Mouse (Mus musculus) embryonic stem cell, embryonic (primary cell): ENCODE measurements around the gene Nckap1l.

Experiments used
- CTCF ChIA-PET, 4 experiments: fragments of 300-600 bp in 2 of 4; fragments of 350-600 bp in 2 of 4; sonication (Branson Sonifier 250); formaldehyde crosslinking; loops; one replicate each; lab custom pipeline; 2022; ENCODE audit warnings: inconsistent platforms in 2 of 4; lab: Charles Lee
- POLR2A ChIA-PET, 4 experiments: fragments of 300-600 bp in 2 of 4; fragments of 350-600 bp in 2 of 4; sonication (Branson Sonifier 250); formaldehyde crosslinking; loops; one replicate each; lab custom pipeline; 2022; ENCODE audit warnings: antibody characterized with exemption in 4 of 4, inconsistent platforms in 1 of 4; lab: Charles Lee

Gene Nckap1l

GRCm38 (mm10) chr15:103486658-103487057 is 33.1 kb downstream of the Nckap1l start:
- CTCF ChIA-PET: interaction anchor here in 2 of 4 experiments (0.6 to 1.8 kb wide), 3 partner anchors 51 to 66 kb away, joined by 3 to 4 read pairs (median 4); partner anchors contain the start of gene Ppp1r1a (in 1 of the 2)

GRCm38 (mm10) chr15:103488336-103488735 is 34.7 kb downstream of the Nckap1l start:
- POLR2A ChIA-PET: no interaction called here
- CTCF ChIA-PET: no interaction called here

More at GRCm38 (mm10) chr15:103486658-103487057, 33.1 kb downstream of the Nckap1l start:
- POLR2A ChIA-PET: interaction anchor here in 2 of 4 experiments (0.5 to 0.6 kb wide), 2 partner anchors 41 to 77 kb away, joined by 3 read pairs; no protein-coding TSS in a partner anchor

DNA sequence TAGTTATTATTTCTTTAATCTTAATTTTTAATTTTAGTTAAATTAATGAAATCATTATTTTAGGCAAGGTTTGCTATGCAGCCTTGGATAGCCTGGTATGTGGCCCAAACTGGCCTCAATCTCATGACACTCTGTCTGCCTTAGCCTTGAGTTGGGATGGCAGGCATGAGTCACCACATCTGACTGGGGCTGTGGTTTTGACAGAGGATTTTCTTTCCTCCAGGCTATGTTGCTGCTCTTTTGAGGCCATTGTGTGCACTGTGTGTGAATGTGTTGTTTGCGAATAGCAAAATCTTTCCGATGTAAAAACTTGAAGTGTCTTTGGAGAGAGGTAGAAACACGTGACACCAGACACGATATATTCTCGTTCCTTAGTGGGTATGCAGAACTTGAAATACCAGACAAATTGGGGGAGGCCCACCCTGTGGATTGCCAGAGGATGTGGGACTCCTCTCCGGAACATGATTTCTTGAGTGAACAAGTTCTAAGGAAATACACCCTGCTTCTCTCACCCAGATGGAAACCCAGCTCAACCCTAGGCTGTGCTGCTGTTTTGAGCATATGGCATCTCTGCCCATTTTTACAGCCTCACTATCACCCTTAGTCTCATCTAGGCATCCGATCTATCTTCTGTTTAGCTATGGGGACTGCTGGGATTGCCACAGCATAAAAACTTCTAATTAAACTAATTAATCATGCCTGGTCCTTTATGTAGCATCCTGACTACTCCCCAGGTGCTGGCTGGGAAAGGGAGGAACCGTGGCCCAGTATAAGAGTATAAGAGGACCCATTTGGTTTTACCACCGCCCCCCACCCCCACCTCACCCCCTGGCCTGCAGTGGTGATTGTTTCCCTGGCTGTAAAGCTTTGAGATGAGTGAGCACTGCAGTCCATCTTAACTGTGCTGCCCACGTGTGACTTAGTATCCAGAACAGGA is 42.9 kb downstream of the Nckap1l start:
- ChIA-PET CTCF (interaction anchor here in 3 of 4 experiments (0.6 to 1.1 kb wide), 3 partner anchors 17 to 55 kb away, joined by 3 read pairs; no protein-coding TSS in a partner anchor), POLR2A (interaction anchor here in 1 of 4 experiments (0.6 kb wide), 1 partner anchor 22 kb away, joined by 4 read pairs; no protein-coding TSS in a partner anchor)

- ChIA-PET POLR2A (interaction anchor here in 1 of 4 experiments (1.1 kb wide), 1 partner anchor 16 kb away, joined by 4 read pairs; no protein-coding TSS in a partner anchor), CTCF (interaction anchor here in 1 of 4 experiments (0.5 kb wide), 1 partner anchor 69 kb away, joined by 4 read pairs; no protein-coding TSS in a partner anchor)
These were observed 44.6 kb downstream of the Nckap1l start for GRCm38 (mm10) chr15:103498157-103498556.

DNA sequence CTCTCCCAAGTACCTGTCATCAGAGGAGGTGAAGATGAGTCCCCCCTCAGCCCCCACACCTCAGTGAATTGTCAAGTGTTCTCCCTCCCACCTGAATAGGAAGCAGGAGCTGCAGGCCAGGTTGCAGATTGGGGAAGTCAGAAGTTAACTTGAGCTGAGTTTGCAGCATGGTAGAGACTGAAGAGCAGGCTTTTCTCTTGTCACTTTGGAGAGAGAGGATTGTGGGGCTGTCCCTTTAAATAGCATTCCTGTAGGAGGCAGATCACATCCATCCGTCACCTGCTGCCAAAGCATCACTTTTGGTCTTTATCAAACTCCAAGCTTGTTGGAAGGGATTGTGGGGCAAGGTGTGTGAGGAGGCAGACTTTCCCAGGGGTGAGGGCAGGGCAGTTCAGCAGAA is 47.1 kb downstream of the Nckap1l start:
- ChIA-PET POLR2A (interaction anchor here in 1 of 4 experiments (0.8 to 1.7 kb wide), 2 partner anchors 10 to 33 kb away, joined by 3 to 5 read pairs; no protein-coding TSS in a partner anchor), CTCF (interaction anchor here in 1 of 4 experiments (0.6 kb wide), 1 partner anchor 128 kb away, joined by 5 read pairs; no protein-coding TSS in a partner anchor)

DNA sequence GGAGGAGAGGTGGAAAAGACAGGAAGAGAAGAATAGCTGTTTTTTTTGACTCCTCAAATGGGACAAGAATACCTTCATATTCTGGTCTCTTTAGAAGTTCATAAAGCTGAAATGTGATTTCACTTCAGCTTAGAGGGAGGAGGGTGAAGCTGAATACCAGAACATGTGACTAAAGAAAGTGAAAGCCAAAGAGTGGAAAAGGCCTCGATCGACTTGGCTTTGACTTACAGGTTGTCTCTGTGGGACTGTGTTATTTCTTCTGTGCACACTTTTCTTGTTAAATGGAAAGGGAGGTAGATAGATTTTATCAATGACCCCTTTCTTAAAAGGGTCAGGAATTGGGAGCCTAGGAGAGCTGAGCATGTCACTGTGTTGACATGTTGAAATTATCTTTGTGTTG is 47.6 kb downstream of the Nckap1l start:
- POLR2A ChIA-PET: interaction anchor here in 1 of 4 experiments (0.6 to 1.7 kb wide), 2 partner anchors 32 to 83 kb away, joined by 4 to 5 read pairs; no protein-coding TSS in a partner anchor
- CTCF ChIA-PET: interaction anchor here in 1 of 4 experiments (0.6 kb wide), 1 partner anchor 128 kb away, joined by 5 read pairs; no protein-coding TSS in a partner anchor

- CTCF ChIA-PET: interaction anchor here in 3 of 4 experiments (0.6 to 1.3 kb wide), 5 partner anchors 28 to 364 kb away, joined by 3 read pairs; no protein-coding TSS in a partner anchor
- POLR2A ChIA-PET: interaction anchor here (0.6 to 3.7 kb wide), 22 partner anchors 10 to 1291 kb away, joined by 3 to 29 read pairs (median 4); partner anchors contain the start of gene Ppp1r1a (in 1 of the 4)
These were observed 49.0 kb downstream of the Nckap1l start, which contains the start of gene Pde1b for GRCm38 (mm10) chr15:103502435-103503250. Pde1b (plus strand) TSS chr15:103503034.

GRCm38 (mm10) chr15:103503251-103503600 is 49.6 kb downstream of the Nckap1l start:
- POLR2A ChIA-PET: interaction anchor here (0.6 to 3.7 kb wide), 20 partner anchors 10 to 1292 kb away, joined by 3 to 29 read pairs (median 4); partner anchors contain the start of gene Ppp1r1a (in 1 of the 4)
- CTCF ChIA-PET: interaction anchor here in 3 of 4 experiments (0.7 to 1.3 kb wide), 5 partner anchors 27 to 188 kb away, joined by 3 to 5 read pairs (median 3); no protein-coding TSS in a partner anchor

DNA sequence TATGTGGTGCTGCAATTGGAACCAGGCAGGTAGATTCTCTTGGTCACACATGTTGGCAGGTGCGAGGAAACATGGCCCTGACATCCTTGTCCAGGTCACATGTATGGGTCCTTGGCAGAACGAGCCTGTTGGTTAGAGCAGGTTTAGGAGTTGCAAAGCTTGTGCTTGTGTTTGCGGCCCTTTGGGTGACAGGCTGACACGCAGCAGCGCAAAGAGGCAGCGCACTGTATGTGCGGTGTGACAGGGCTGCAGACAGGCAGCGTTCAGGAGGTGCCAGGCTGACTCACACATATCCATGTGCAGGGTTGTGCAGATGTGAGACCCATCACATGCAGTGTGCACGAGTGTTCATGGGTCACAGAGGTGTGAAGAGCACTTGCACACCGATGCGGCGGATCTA is 50.1 kb downstream of the Nckap1l start:
- CTCF ChIA-PET: interaction anchor here in 3 of 4 experiments (0.7 to 1.3 kb wide), 4 partner anchors 49 to 189 kb away, joined by 3 to 5 read pairs (median 3); no protein-coding TSS in a partner anchor
- POLR2A ChIA-PET: interaction anchor here (0.6 to 3.7 kb wide), 18 partner anchors 10 to 1292 kb away, joined by 3 to 29 read pairs (median 4); partner anchors contain the start of gene Ppp1r1a (in 1 of the 4)

GRCm38 (mm10) chr15:103509317-103509716 is 55.7 kb downstream of the Nckap1l start:
- CTCF ChIA-PET: interaction anchor here in 1 of 4 experiments (1.8 kb wide), 1 partner anchor 21 kb away, joined by 5 read pairs; no protein-coding TSS in a partner anchor

GRCm38 (mm10) chr15:103511652-103512051 is 58.1 kb downstream of the Nckap1l start:
- CTCF ChIA-PET: interaction anchor here in 1 of 4 experiments (0.5 to 0.7 kb wide), 2 partner anchors 12 to 498 kb away, joined by 3 read pairs; no protein-coding TSS in a partner anchor
- POLR2A ChIA-PET: interaction anchor here in 2 of 4 experiments (1.1 to 1.8 kb wide), 2 partner anchors 21 to 26 kb away, joined by 3 to 4 read pairs; partner anchors contain the start of gene Ppp1r1a (in 1 of the 2)

More at GRCm38 (mm10) chr15:103509317-103509716, 55.7 kb downstream of the Nckap1l start:
- POLR2A ChIA-PET: interaction anchor here in 1 of 4 experiments (2.2 kb wide), 1 partner anchor 10 kb away, joined by 12 read pairs; no protein-coding TSS in a partner anchor

- ChIA-PET CTCF (interaction anchor here in 2 of 4 experiments (0.6 to 1.0 kb wide), 3 partner anchors 17 to 18 kb away, joined by 3 to 8 read pairs (median 5); no protein-coding TSS in a partner anchor), POLR2A (interaction anchor here in 3 of 4 experiments (0.6 to 2.8 kb wide), 18 partner anchors 8 to 284 kb away, joined by 3 to 29 read pairs (median 4); partner anchors contain the start of genes Pde1b (in 2 of the 3), Nckap1l (in 1 of the 3) and Ppp1r1a (in 1 of the 3))
These were observed 60.0 kb downstream of the Nckap1l start for GRCm38 (mm10) chr15:103513621-103514031.

DNA sequence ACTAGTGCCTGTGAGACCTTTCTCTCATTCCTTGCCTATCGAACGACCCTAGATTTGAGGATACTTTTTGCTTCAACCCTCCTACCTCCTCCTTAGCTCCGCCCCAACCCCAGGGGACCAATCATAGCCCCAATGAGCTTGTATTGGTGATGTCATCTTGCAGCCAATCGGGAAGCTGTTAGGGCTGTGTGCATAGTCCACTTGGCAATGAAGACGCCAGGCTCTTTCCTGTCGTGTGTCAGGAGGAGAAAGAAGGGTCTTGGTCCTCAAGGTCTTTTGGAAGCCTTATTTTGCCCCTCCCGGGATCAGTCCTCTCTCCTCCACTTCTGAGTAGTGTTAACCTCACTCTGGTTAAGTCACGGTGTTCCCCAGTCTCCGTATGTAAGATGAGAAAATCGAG is 60.5 kb downstream of the Nckap1l start:
- ChIA-PET POLR2A (interaction anchor here (0.6 to 2.8 kb wide), 19 partner anchors 8 to 285 kb away, joined by 3 to 29 read pairs (median 4); partner anchors contain the start of genes Pde1b (in 2 of the 4), Nckap1l (in 1 of the 4) and Ppp1r1a (in 1 of the 4)), CTCF (interaction anchor here in 2 of 4 experiments (0.6 to 1.0 kb wide), 3 partner anchors 16 to 165 kb away, joined by 5 to 8 read pairs (median 5); no protein-coding TSS in a partner anchor)

- CTCF ChIA-PET: no interaction called here
- POLR2A ChIA-PET: interaction anchor here in 3 of 4 experiments (0.7 to 2.8 kb wide), 4 partner anchors 11 to 30 kb away, joined by 4 to 29 read pairs (median 10); partner anchors contain the start of gene Pde1b (in 1 of the 3)
These were observed 61.3 kb downstream of the Nckap1l start for GRCm38 (mm10) chr15:103514914-103515313.

DNA sequence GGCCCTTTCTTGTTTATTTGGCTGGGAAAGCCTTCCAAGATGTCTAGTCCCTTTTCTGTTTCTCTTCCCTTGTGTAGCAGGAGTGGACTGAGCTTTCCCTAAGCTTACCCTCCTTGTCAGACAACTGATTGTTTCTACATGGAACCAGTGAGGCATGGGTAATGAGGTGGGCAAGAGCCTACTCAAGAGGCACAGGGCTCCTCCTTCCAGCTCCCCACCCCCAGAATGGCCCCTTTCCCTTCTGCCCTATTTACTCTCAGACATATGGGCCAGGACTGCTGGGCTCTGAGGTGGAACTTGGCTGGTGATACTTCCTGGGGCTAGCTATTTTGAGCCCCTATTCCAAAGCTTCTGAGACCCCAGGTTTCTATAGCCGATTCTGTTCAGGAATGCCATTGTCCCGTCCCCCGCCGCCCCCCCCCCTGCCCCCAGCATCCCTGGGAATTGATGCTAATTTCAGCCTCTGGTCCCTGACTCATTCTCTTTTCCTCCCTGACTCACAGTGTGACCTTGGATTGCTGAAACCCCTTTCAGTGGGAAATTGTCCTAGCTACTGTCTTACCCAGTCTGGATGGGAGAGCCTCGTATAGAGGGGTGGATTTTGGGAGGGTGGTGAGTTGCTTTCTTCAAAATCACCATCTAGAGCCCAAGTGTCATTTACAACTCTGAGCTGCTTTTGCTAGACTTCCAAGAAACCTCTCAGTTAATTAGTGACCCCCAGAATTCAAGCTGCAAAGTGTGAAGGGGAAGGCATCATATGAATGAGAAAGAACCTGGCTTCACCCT is 65.2 kb downstream of the Nckap1l start:
- ChIA-PET CTCF (interaction anchor here in 3 of 4 experiments (0.6 to 2.2 kb wide), 3 partner anchors 11 to 304 kb away, joined by 6 to 15 read pairs (median 9); no protein-coding TSS in a partner anchor), POLR2A (interaction anchor here in 3 of 4 experiments (0.8 to 4.0 kb wide), 20 partner anchors 8 to 279 kb away, joined by 3 to 25 read pairs (median 5); partner anchors contain the start of genes Pde1b (in 2 of the 3), Ppp1r1a (in 2 of the 3) and Cbx5 (in 1 of the 3))
